Mouse (Mus musculus) lung, embryonic 14.5 days (tissue): ENCODE measurements at regions not wholly inside any gene's neighbourhood (a gene's known extent, or its start where the extent isn't known, plus 50 kb on each side); places are given as distances from the start of the nearest gene placed in this dataset.

Experiments used
- ATAC-seq: fragments of 200-750 bp; cut with Nextera tagmentation; 2 replicates; pipeline ENCODE4 v1.8.0; 2017; ENCODE audit warnings: mild to moderate bottlenecking, moderate TSS enrichment, moderate library complexity; ENCODE audit not compliant: insufficient read depth
- DNase-seq: peaks from one replicate; pipeline ENCODE4 v3.0.0-alpha.2; 2015
- H3K27ac ChIP-seq: fragments of 300-500 bp; sonication (generic); 2 replicates; pipeline ENCODE4 v1.5.1; 2014; ENCODE audit warnings: low read depth, mild to moderate bottlenecking, moderate library complexity
- H3K27me3 ChIP-seq: fragments of 300-500 bp; sonication (generic); 2 replicates; pipeline ENCODE4 v1.6.1; 2014; ENCODE audit warnings: low read length, control low read depth; ENCODE audit not compliant: insufficient read depth
- H3K36me3 ChIP-seq: fragments of 300-500 bp; sonication (generic); 2 replicates; pipeline ENCODE4 v1.6.1; 2014; ENCODE audit warnings: control low read depth; ENCODE audit not compliant: insufficient read depth
- H3K4me1 ChIP-seq: fragments of 300-500 bp; sonication (generic); 2 replicates; pipeline ENCODE4 v1.6.1; 2014; ENCODE audit warnings: antibody characterized with exemption, control low read depth; ENCODE audit not compliant: insufficient read depth
- H3K4me2 ChIP-seq: fragments of 300-500 bp; sonication (generic); 2 replicates; pipeline ENCODE4 v1.6.1; 2014; ENCODE audit warnings: mild to moderate bottlenecking
- H3K4me3 ChIP-seq: fragments of 300-500 bp; sonication (generic); 2 replicates; pipeline ENCODE4 v1.5.1; 2014; ENCODE audit warnings: low read depth, low read length
- H3K9ac ChIP-seq: fragments of 300-500 bp; sonication (generic); 2 replicates; pipeline ENCODE4 v1.6.1; 2014
- H3K9me3 ChIP-seq: fragments of 300-500 bp; sonication (generic); 2 replicates; pipeline ENCODE4 v1.6.1; 2016; ENCODE audit warnings: low read depth, low read length, control low read depth
- CTCF ChIP-seq: IDR thresholded peaks from 2 replicates; pipeline ENCODE4 v1.5.1; 2016; ENCODE audit warnings: antibody characterized with exemption, low read depth
- WGBS: fragments of 180-500 bp; shearing (Covaris S2); extraction: QIAGEN DNeasy Blood & Tissue Kit; methylation state at CpG from one replicate; pipeline ENCODE4 v1.1.7; 2014; 5-methylcytosine and 5-hydroxymethylcytosine counted together

- Histone ChIP-seq H3K4me2 (no peak overlapping the region), H3K4me1 (no peaks in the 10 kb centered on the region), H3K27ac (no peak overlapping the region), H3K9ac (no peak overlapping the region), H3K27me3 (no peaks in the 10 kb centered on the region), H3K9me3 (no peaks in the 10 kb centered on the region), H3K36me3 (no peaks in the 10 kb centered on the region), H3K4me3 (no peak overlapping the region)
- TF ChIP-seq CTCF: no peak
- no peak for ATAC-seq
- 79% methylated on average over 2 of the region's 2 CpGs for WGBS
- no peak for DNase-seq
Observed at GRCm38 (mm10) chr15:67027751-67028150, 527.0 kb upstream of the Lrrc6 start.

- no peak overlapping the region for H3K9ac ChIP-seq
- H3K4me1 ChIP-seq: no peaks in the 10 kb centered on the region
- DNase-seq (no peak), ATAC-seq (no peak)
- no peaks in the 10 kb centered on the region for H3K9me3 ChIP-seq
- no peak for TF ChIP-seq CTCF
- H3K36me3 ChIP-seq: no peaks in the 10 kb centered on the region
- H3K27me3 ChIP-seq: no peaks in the 10 kb centered on the region
- H3K4me2 ChIP-seq: no peak overlapping the region
- H3K27ac ChIP-seq: no peak overlapping the region
- H3K4me3 ChIP-seq: no peak overlapping the region
- WGBS: 90% methylated on average over 4 of the region's 4 CpGs
Observed at GRCm38 (mm10) chr15:67025746-67026145, 525.0 kb upstream of the Lrrc6 start.

- Histone ChIP-seq H3K4me1 (peaks cover 1% of the 10 kb centered on the region; the same call in 1 of the 2 replicates), H3K9ac (no peak overlapping the region), H3K27ac (no peak overlapping the region), H3K9me3 (no peaks in the 10 kb centered on the region), H3K27me3 (no peaks in the 10 kb centered on the region), H3K4me3 (no peak overlapping the region), H3K4me2 (no peak overlapping the region), H3K36me3 (no peaks in the 10 kb centered on the region)
- no peak for TF ChIP-seq CTCF
- 36% methylated on average over 2 of the region's 2 CpGs for WGBS
- no peak for DNase-seq
- ATAC-seq: no peak
Observed at GRCm38 (mm10) chr15:67024386-67024785, 523.7 kb upstream of the Lrrc6 start.

- H3K27me3 ChIP-seq: no peaks in the 10 kb centered on the region
- TF ChIP-seq CTCF: no peak
- H3K27ac ChIP-seq: no peak overlapping the region
- ATAC-seq (no peak), DNase-seq (no peak)
- no peak overlapping the region for H3K9ac ChIP-seq
- no peaks in the 10 kb centered on the region for H3K9me3 ChIP-seq
- H3K4me3 ChIP-seq: no peak overlapping the region
- H3K4me1 ChIP-seq: peaks cover 9% of the 10 kb centered on the region; the same call in 1 of the 2 replicates
- 79% methylated on average over 1 of the region's 1 CpGs for WGBS
- no peak overlapping the region for H3K4me2 ChIP-seq
- no peaks in the 10 kb centered on the region for H3K36me3 ChIP-seq
Observed at GRCm38 (mm10) chr15:67023081-67023480, 522.4 kb upstream of the Lrrc6 start.

GRCm38 (mm10) chr15:67021391-67021790 is 520.7 kb upstream of the Lrrc6 start:
- 56% methylated on average over 5 of the region's 5 CpGs for WGBS
- Histone ChIP-seq H3K4me2 (no peak overlapping the region), H3K9ac (no peak overlapping the region), H3K9me3 (no peaks in the 10 kb centered on the region), H3K27ac (no peak overlapping the region), H3K27me3 (no peaks in the 10 kb centered on the region), H3K36me3 (no peaks in the 10 kb centered on the region), H3K4me1 (peaks cover 9% of the 10 kb centered on the region; the same call in 1 of the 2 replicates), H3K4me3 (no peak overlapping the region)
- TF ChIP-seq CTCF: no peak
- DNase-seq (no peak), ATAC-seq (no peak)

- no peaks in the 10 kb centered on the region for H3K9me3 ChIP-seq
- no peaks in the 10 kb centered on the region for H3K36me3 ChIP-seq
- no peak overlapping the region for H3K9ac ChIP-seq
- no peaks in the 10 kb centered on the region for H3K27me3 ChIP-seq
- 71% methylated on average over 1 of the region's 1 CpGs for whole genome bisulfite sequencing
- no peak for TF ChIP-seq CTCF
- ATAC-seq: no peak; the same call in 1 of the 2 replicates
- no peak for DNase-seq
- H3K4me3 ChIP-seq: no peak overlapping the region
- no peak overlapping the region for H3K4me2 ChIP-seq
- peaks cover 9% of the 10 kb centered on the region; the same call in 1 of the 2 replicates for H3K4me1 ChIP-seq
- H3K27ac ChIP-seq: no peak overlapping the region
Observed at GRCm38 (mm10) chr15:67019891-67020290, 519.2 kb upstream of the Lrrc6 start.

- ATAC-seq (peak; percentile 73), DNase-seq (peak; percentile 70)
- Histone ChIP-seq H3K4me3 (no peak overlapping the region), H3K27me3 (no peaks in the 10 kb centered on the region), H3K9me3 (no peaks in the 10 kb centered on the region), H3K4me1 (peaks cover 9% of the 10 kb centered on the region; the same call in 1 of the 2 replicates), H3K27ac (peak overlapping the region; percentile 33; the same call in 1 of the 2 replicates), H3K36me3 (no peaks in the 10 kb centered on the region), H3K4me2 (no peak overlapping the region), H3K9ac (no peak overlapping the region)
- TF ChIP-seq CTCF: no peak
- 8% methylated on average over 6 of the region's 6 CpGs for WGBS
Observed at GRCm38 (mm10) chr15:67019194-67019661, 518.5 kb upstream of the Lrrc6 start.
